Mouse (Mus musculus) bone marrow, adult 2 months (tissue): ENCODE measurements around the gene Pank4. TPM values are rescaled to one million over a fixed set of nuclear protein-coding genes. Genes with fewer than 3 reads are reported as not detected.

ENCODE experiments used
- H3K27ac ChIP-seq: fragments of 200-500 bp; 2 replicates; pipeline ENCODE4 v1.5.1; 2012; ENCODE audit warnings: low read depth, mild to moderate bottlenecking, control low read depth, inconsistent platforms, low read length; ENCODE audit not compliant: control insufficient read depth, poor library complexity, insufficient read depth
- H3K4me1 ChIP-seq: fragments of 200-500 bp; 2 replicates; pipeline ENCODE4 v1.6.1; 2011; ENCODE audit warnings: low read length; ENCODE audit not compliant: control insufficient read depth, insufficient read depth
- H3K4me3 ChIP-seq: fragments of 200-500 bp; replicated peaks from 2 replicates; pipeline ENCODE3; 2011; ENCODE audit warnings: mild to moderate bottlenecking, low read depth, low read length, control low read depth; ENCODE audit not compliant: control insufficient read depth
- CTCF ChIP-seq: fragments of 200-500 bp; IDR thresholded peaks from 2 replicates; pipeline ENCODE4 v1.5.1; 2011; ENCODE audit warnings: low read length, control low read depth; ENCODE audit not compliant: control insufficient read depth, insufficient read depth
- POLR2A ChIP-seq: fragments of 200-500 bp; IDR thresholded peaks from 2 replicates; pipeline ENCODE4 v1.6.1; 2011; ENCODE audit warnings: low read depth, mild to moderate bottlenecking, control low read depth, low read length, borderline replicate concordance; ENCODE audit not compliant: control insufficient read depth
- WGBS: fragments of 180-500 bp; shearing (Covaris S2); methylation state at CpG from one replicate; pipeline ENCODE4 v1.1.7; 2018; 5-methylcytosine and 5-hydroxymethylcytosine counted together
- polyA plus RNA-seq: library from polyadenylated mRNA; stranded (reverse); fragments of >200 nt; gene quantifications from 2 replicates; pipeline ENCODE4 v1.2.4, GENCODE M21; 2011; ENCODE audit warnings: low replicate concordance; ENCODE audit not compliant: missing spikeins, insufficient read depth, insufficient read length

The Pank4 gene
- polyA plus RNA-seq, 1 experiment: 30.3 TPM

GRCm38 (mm10) chr4:154965856-154966255 lies 1.9 kb downstream of the Pank4 start:
- 92% methylated on average over 3 of the region's 3 CpGs for WGBS
- Histone ChIP-seq H3K4me1 (peaks cover 2% of the 10 kb centered on the region), H3K4me3 (no peak overlapping the region), H3K27ac (no peak overlapping the region)
- no peak for TF ChIP-seq POLR2A
- no peak for TF ChIP-seq CTCF

GRCm38 (mm10) chr4:154967173-154967572 lies 3.2 kb downstream of the Pank4 start:
- H3K4me3 ChIP-seq: no peak overlapping the region
- TF ChIP-seq POLR2A (no peak), CTCF (peak; percentile 43; the same call in 1 of the 2 replicates)
- 67% methylated on average over 5 of the region's 5 CpGs for WGBS
- H3K27ac ChIP-seq: no peak overlapping the region
- H3K4me1 ChIP-seq: peaks cover 2% of the 10 kb centered on the region

- Histone ChIP-seq H3K27ac (no peak overlapping the region), H3K4me3 (no peak overlapping the region), H3K4me1 (no peaks in the 10 kb centered on the region)
- TF ChIP-seq CTCF (no peak), POLR2A (no peak)
- 96% methylated on average over 12 of the region's 12 CpGs for WGBS
These were observed 8.6 kb downstream of the Pank4 start for GRCm38 (mm10) chr4:154972546-154972945.

DNA sequence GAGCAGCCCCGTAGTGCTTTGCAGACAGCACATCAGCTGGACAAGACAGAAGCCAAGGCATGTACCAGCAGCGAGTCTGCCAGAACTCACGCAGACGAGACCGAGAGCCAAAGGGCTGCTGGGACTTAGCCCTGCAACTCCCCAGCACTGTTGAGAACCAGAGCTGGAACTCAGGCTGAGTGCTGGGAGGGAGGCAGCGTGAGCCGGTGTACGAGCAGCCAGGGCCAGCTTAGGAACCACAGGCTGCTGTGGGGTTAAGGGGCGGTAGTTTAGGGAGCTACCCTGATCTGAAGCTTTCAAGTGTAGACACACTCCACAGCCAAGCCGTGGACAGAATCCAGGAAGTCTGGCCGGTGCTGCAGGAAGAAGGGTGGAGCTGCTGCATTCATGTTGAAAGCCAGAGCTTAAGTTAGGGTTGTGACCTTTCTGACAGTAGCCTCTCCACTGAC lies 10.3 kb downstream of the Pank4 start:
- TF ChIP-seq CTCF (no peak), POLR2A (no peak)
- no peak overlapping the region for H3K4me3 ChIP-seq
- WGBS: 89% methylated on average over 11 of the region's 11 CpGs

GRCm38 (mm10) chr4:154980110-154980509 lies 16.2 kb downstream of the Pank4 start:
- no peaks in the 10 kb centered on the region for H3K4me1 ChIP-seq
- H3K4me3 ChIP-seq: no peak overlapping the region
- TF ChIP-seq POLR2A: no peak
- peak; percentile 29; the same call in 1 of the 2 replicates for TF ChIP-seq CTCF
- WGBS: 95% methylated on average over 4 of the region's 4 CpGs
- no peak overlapping the region for H3K27ac ChIP-seq

More for the DNA sequence above, 10.3 kb downstream of the Pank4 start:
- Histone ChIP-seq H3K4me1 (no peaks in the 10 kb centered on the region), H3K27ac (no peak overlapping the region)

DNA sequence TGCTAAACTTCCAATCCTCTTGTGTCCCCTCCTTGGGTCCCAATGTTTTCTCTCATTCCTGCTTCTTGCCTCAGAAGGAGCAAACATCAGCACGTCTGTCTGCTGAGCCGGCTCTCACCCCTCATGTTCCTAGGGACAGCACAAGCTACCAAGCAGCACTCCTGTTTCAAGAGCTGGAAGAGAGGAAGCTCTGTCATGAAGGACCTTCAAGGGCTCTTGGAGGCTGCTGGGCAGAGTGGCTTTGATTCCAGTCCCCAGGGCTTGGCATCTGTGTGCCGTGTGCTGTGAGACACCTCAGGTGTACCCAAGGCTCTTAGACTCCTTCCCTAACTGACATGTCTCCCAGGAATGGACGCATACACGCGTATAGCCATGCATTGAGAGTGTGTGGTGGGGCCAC lies 17.2 kb downstream of the Pank4 start:
- WGBS: 94% methylated on average over 6 of the region's 6 CpGs
- TF ChIP-seq POLR2A (no peak), CTCF (no peak)
- Histone ChIP-seq H3K4me1 (no peaks in the 10 kb centered on the region), H3K27ac (no peak overlapping the region), H3K4me3 (no peak overlapping the region)

DNA sequence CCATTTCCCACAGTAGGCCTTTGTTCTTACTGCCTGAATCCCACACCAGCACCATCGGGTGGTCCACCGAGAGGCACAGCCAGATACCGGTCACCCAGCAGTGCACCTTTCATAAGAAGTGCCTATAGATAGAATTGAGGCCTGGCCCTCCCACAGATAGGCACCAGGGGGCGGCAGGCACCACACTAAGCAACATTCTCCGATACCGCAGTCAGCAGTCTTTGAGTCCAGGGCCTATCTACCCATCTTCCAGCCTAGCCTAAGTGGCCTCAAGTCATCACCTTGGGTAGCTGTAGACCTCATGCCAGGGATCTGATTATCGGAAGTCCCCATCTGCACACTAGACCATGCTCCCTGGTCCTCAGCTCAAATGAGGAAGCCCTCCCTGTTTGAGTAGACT lies 17.6 kb downstream of the Pank4 start:
- Histone ChIP-seq H3K4me3 (no peak overlapping the region), H3K27ac (no peak overlapping the region), H3K4me1 (no peaks in the 10 kb centered on the region)
- WGBS: 35% methylated on average over 7 of the region's 7 CpGs
- TF ChIP-seq CTCF (peak; percentile 70), POLR2A (no peak)

GRCm38 (mm10) chr4:154982247-154983120 lies 18.6 kb downstream of the Pank4 start:
- Histone ChIP-seq H3K4me1 (no peaks in the 10 kb centered on the region), H3K27ac (no peak overlapping the region), H3K4me3 (no peak overlapping the region)
- 76% methylated on average over 19 of the region's 19 CpGs for whole genome bisulfite sequencing
- TF ChIP-seq POLR2A (no peak), CTCF (no peak)

- no peak for TF ChIP-seq CTCF
- no peak for TF ChIP-seq POLR2A
- Histone ChIP-seq H3K27ac (no peak overlapping the region), H3K4me3 (no peak overlapping the region), H3K4me1 (no peaks in the 10 kb centered on the region)
- 43% methylated on average over 24 of the region's 24 CpGs for WGBS
These were observed 19.8 kb downstream of the Pank4 start for GRCm38 (mm10) chr4:154983767-154984166.
